Mouse (Mus musculus) kidney, postnatal 0 days (tissue): Measurements from ENCODE around the gene Rpl3. TPM values are rescaled to one million over a fixed set of nuclear protein-coding genes. Genes with fewer than 3 reads are reported as not detected.

Experiments used
- ATAC-seq: fragments of 200-750 bp; cut with Nextera tagmentation; replicated peaks from 2 replicates; pipeline ENCODE4 v1.8.0; 2017; ENCODE audit warnings: low read depth, moderate number of reproducible peaks, moderate TSS enrichment, moderate library complexity; ENCODE audit not compliant: low FRiP score
- DNase-seq: peaks from one replicate; pipeline ENCODE4 v3.0.0-alpha.2; 2016; ENCODE audit warnings: low spot score
- H3K27ac ChIP-seq: fragments of 300-500 bp; sonication (generic); 2 replicates; pipeline ENCODE4 v1.5.1; 2014; ENCODE audit warnings: mild to moderate bottlenecking
- H3K27me3 ChIP-seq: fragments of 300-500 bp; sonication (generic); 2 replicates; pipeline ENCODE4 v1.6.1; 2014; ENCODE audit warnings: low read length, mixed read lengths; ENCODE audit not compliant: insufficient read depth
- H3K36me3 ChIP-seq: fragments of 300-500 bp; sonication (generic); 2 replicates; pipeline ENCODE4 v1.6.1; 2014; ENCODE audit warnings: low read length, mixed read lengths; ENCODE audit not compliant: insufficient read depth
- H3K4me1 ChIP-seq: fragments of 300-500 bp; sonication (generic); replicated peaks from 2 replicates; pipeline ENCODE4 v1.6.1; 2014; ENCODE audit warnings: antibody characterized with exemption, low read length, mixed read lengths; ENCODE audit not compliant: insufficient read depth
- H3K4me2 ChIP-seq: fragments of 300-500 bp; sonication (generic); 2 replicates; pipeline ENCODE4 v1.6.1; 2014; ENCODE audit warnings: mild to moderate bottlenecking, low read length, moderate library complexity, mixed read lengths
- H3K4me3 ChIP-seq: fragments of 300-500 bp; sonication (generic); replicated peaks from 2 replicates; pipeline ENCODE4 v1.5.1; 2014; ENCODE audit warnings: low read depth, low read length
- H3K9ac ChIP-seq: fragments of 300-500 bp; sonication (generic); 2 replicates; pipeline ENCODE4 v1.6.1; 2014; ENCODE audit warnings: low read depth, low read length
- H3K9me3 ChIP-seq: fragments of 300-500 bp; sonication (generic); replicated peaks from 2 replicates; pipeline ENCODE4 v1.6.1; 2016; ENCODE audit warnings: low read length, inconsistent platforms, mixed read lengths
- CTCF ChIP-seq: IDR thresholded peaks from 2 replicates; pipeline ENCODE4 v1.5.1; 2016; ENCODE audit warnings: antibody characterized with exemption, low read depth, mild to moderate bottlenecking, moderate library complexity
- WGBS: fragments of 180-500 bp; shearing (Covaris S2); extraction: QIAGEN DNeasy Blood & Tissue Kit; methylation state at CpG from one replicate; pipeline ENCODE4 v1.1.7; 2014; 5-methylcytosine and 5-hydroxymethylcytosine counted together
- polyA plus RNA-seq: library from polyadenylated mRNA; unstranded; fragments of >200 nt; fragmentation: Nextera tagmentation; extraction: Ambion mirVana; gene quantifications from 2 replicates; pipeline ENCODE4 v1.2.1, GENCODE M21; 2015

Gene Rpl3
- polyA plus RNA-seq, 1 experiment from 2014 or later, result 975 TPM

DNA sequence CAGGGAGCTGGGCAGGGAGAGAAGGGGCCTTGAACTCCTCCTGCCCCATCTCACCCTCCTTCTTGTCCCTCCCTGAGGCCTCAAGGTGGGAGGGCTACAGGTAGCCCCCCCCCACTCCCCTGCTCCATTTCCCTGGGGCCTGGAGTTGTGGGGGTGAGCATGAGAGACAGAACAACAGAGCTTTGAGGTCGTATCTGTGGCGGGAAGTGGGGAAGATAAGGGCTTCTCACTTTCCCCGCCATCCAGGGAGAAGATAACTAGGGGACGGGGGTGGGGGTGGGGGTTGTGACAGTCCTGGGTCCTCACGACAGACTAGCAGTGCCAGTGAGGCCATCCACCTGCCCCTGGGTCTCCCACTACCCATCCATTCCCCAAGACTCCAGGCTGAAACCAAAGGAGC lies 43.7 kb downstream of the Rpl3 start:
- no peak for DNase-seq
- Histone ChIP-seq H3K4me1 (no peaks in the 10 kb centered on the region), H3K4me2 (no peak overlapping the region), H3K27me3 (no peaks in the 10 kb centered on the region), H3K27ac (no peak overlapping the region), H3K9me3 (no peaks in the 10 kb centered on the region), H3K4me3 (no peak overlapping the region), H3K36me3 (no peaks in the 10 kb centered on the region), H3K9ac (no peak overlapping the region)
- WGBS, result 50% methylated on average over 5 of the region's 5 CpGs
- TF ChIP-seq CTCF, result no peak
- ATAC-seq, result no peak

DNA sequence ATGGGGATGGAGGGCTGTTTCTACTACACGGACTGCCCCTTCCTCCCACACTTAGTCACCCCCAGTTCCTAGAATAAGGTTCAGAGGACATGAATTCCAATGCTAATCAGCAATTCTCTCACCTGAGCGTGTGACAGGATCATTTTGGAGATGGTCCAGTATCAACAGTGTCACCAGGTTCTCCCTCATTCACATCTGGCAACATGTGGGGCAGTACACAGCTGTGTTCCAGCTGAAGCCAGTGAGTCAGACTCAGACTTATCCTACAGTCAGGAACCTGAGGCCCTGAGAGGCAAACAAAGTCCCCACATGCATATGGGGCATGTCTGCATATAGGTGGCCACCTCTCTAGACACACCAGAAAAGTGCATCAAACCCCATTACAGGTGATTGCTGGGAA lies 44.4 kb downstream of the Rpl3 start:
- ATAC-seq (no peak), DNase-seq (no peak)
- no peaks in the 10 kb centered on the region for H3K36me3 ChIP-seq
- 37% methylated on average over 2 of the region's 2 CpGs for WGBS
- no peak for TF ChIP-seq CTCF
- H3K4me1 ChIP-seq, result no peaks in the 10 kb centered on the region
- no peak overlapping the region for H3K4me3 ChIP-seq
- H3K9me3 ChIP-seq, result no peaks in the 10 kb centered on the region
- no peak overlapping the region for H3K27ac ChIP-seq
- no peak overlapping the region for H3K4me2 ChIP-seq
- no peaks in the 10 kb centered on the region for H3K27me3 ChIP-seq
- no peak overlapping the region for H3K9ac ChIP-seq

DNA sequence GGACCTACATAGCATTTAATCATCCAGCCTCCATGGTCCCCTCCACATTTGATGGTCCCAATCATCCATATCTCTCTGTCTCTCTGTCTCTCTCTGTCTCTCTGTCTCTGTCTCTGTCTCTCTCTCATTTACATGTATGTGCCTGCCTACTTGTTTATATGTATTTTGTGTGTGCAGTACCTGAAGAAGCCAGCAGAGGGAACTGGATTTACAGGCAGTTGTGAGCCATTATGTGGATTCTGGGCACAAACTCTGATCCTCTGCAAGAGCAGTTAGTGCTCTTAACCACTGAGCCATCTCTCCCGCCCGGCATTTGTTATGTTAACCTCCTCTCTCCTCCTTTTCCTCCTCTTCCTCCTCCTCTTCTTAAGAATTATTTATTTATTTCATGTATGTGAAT lies 45.9 kb downstream of the Rpl3 start:
- ATAC-seq (no peak), DNase-seq (no peak)
- no peak overlapping the region for H3K9ac ChIP-seq
- 98% methylated on average over 2 of the region's 2 CpGs for WGBS
- TF ChIP-seq CTCF, result peak; percentile 31; the same call in 1 of the 2 replicates
- no peak overlapping the region for H3K4me3 ChIP-seq
- no peaks in the 10 kb centered on the region for H3K4me1 ChIP-seq
- no peaks in the 10 kb centered on the region for H3K36me3 ChIP-seq
- no peak overlapping the region for H3K27ac ChIP-seq
- H3K9me3 ChIP-seq, result no peaks in the 10 kb centered on the region
- no peak overlapping the region for H3K4me2 ChIP-seq
- no peaks in the 10 kb centered on the region for H3K27me3 ChIP-seq

DNA sequence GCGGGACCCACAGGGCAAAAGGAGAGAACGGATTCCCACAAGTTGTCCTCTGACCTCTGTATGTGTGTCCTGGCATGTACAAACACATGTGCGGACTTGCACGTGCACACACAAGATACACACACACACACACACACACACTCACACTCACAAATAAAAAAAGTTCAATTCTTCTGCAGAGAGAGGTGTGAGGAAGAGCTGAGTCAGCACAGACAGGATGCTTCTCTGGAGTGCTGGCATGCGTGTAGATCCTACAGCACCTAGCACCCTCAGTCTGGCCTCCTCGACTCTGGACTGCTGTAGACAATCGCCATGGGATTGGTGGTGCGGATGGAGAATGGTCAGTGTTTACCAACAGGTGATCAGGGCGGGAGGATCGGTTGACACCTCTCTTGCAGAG lies 47.4 kb downstream of the Rpl3 start:
- ATAC-seq, result no peak
- Histone ChIP-seq H3K27ac (no peak overlapping the region), H3K9ac (no peak overlapping the region), H3K4me1 (no peaks in the 10 kb centered on the region), H3K36me3 (no peaks in the 10 kb centered on the region), H3K4me2 (no peak overlapping the region), H3K4me3 (no peak overlapping the region), H3K9me3 (no peaks in the 10 kb centered on the region), H3K27me3 (no peaks in the 10 kb centered on the region)
- 81% methylated on average over 10 of the region's 10 CpGs for WGBS
- no peak for DNase-seq
- no peak for TF ChIP-seq CTCF

DNA sequence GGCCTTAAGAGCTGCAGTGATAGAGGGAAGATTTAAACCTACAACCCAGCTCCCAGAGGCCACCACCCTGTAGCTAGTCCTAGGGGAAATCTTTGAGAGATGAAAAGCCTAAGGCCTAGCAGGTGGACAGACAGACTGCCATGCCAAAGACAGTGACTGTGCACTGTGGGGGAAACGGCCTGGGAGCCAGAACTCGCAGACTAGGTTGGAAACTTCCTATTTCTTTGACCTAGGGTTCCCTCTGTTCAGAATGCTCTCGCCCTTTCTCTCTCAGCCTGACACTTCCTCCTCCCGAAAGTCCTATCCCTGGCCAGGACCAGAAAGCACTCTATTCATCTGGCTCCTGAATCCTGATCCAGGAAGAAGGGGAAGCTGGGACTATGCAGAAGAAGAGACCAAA lies 49.5 kb downstream of the Rpl3 start:
- ATAC-seq, result no peak
- Histone ChIP-seq H3K4me2 (no peak overlapping the region), H3K4me1 (no peaks in the 10 kb centered on the region), H3K9me3 (no peaks in the 10 kb centered on the region), H3K27me3 (no peaks in the 10 kb centered on the region), H3K9ac (no peak overlapping the region), H3K27ac (no peak overlapping the region), H3K4me3 (no peak overlapping the region), H3K36me3 (no peaks in the 10 kb centered on the region)
- 67% methylated on average over 4 of the region's 4 CpGs for WGBS
- no peak for TF ChIP-seq CTCF
- no peak for DNase-seq

DNA sequence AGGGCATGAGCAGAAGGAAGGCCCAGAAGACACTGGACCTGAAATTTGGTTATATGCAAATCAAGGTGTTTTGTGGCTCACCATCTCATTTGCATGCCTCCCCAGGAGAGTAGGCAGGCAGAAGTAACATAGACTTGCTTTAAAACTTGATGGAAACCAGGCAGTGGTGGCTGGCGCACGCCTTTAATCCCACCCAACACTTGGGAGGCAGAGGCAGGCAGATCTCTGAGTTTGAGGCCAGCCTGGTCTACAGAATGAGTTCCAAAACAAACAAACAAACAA lies 53.6 kb downstream of the Rpl3 start:
- no peak overlapping the region for H3K27ac ChIP-seq
- no peaks in the 10 kb centered on the region for H3K9me3 ChIP-seq
- DNase-seq, result no peak
- ATAC-seq, result no peak
- TF ChIP-seq CTCF, result no peak
- no peaks in the 10 kb centered on the region for H3K27me3 ChIP-seq
- no peak overlapping the region for H3K4me3 ChIP-seq
- 94% methylated on average over 2 of the region's 2 CpGs for WGBS
- H3K9ac ChIP-seq, result no peak overlapping the region
- no peak overlapping the region for H3K4me2 ChIP-seq
- no peaks in the 10 kb centered on the region for H3K36me3 ChIP-seq
- H3K4me1 ChIP-seq, result no peaks in the 10 kb centered on the region

DNA sequence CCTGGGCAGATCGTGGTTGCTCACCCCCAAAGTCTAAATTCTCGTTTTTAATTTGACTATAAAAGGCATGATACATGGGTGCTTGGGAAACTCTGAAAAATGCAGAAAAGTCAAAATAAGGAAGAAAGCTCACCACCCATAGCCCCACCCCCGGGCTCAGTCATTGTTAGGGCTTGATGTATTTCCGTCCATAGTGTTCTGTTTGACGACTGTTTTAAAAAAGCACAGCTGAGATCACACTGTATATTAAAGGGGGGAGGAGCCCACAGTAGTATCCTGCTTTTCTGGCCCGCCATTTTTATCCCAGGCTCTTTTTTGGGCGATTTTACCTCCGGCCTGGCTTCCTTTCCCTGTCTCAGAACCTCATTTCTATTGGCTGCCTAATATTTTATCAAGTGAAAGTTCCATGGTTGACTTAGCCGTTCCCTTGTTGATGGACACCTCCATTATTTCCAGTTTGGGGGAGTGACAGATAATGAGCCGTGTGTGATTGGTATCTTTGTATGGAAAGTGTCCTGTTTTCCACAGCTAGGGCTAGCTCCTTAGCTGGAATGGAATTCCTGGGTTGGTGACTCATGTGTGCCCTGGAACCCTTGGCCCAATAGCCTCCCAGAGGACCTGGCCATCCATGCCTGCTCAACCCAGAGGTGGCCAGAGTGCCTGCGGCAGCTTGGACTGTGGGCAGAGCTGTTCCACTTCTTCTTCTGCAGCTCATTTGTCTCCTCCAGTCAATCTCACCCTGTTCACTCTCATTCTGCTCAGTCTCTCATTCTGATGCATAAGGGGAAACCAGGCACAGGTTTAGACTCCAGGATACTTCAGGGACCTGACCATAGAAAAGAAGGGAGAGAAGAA lies 54.2 kb downstream of the Rpl3 start:
- Histone ChIP-seq H3K4me3 (no peak overlapping the region), H3K27ac (0 out of 2 replicates have a peak overlapping the region, but pooled peaks have one; percentile 36), H3K27me3 (no peaks in the 10 kb centered on the region), H3K4me1 (no peaks in the 10 kb centered on the region), H3K4me2 (no peak overlapping the region), H3K9me3 (no peaks in the 10 kb centered on the region), H3K9ac (no peak overlapping the region), H3K36me3 (no peaks in the 10 kb centered on the region)
- 67% methylated on average over 11 of the region's 11 CpGs for WGBS
- no peak for TF ChIP-seq CTCF
- ATAC-seq, result no peak
- DNase-seq, result no peak
